Mouse (Mus musculus) bone marrow macrophage, adult 2 months (primary cell): Measurements from ENCODE around the gene Rd3l.

Experiments used
- CTCF ChIP-seq: IDR thresholded peaks from 2 replicates; pipeline ENCODE4 v1.5.1; 2012; ENCODE audit warnings: low read depth, mild to moderate bottlenecking, low read length, moderate library complexity
- POLR2A ChIP-seq: IDR thresholded peaks from 2 replicates; pipeline ENCODE4 v1.6.1; 2012; ENCODE audit warnings: mild to moderate bottlenecking, low read depth, low read length, borderline replicate concordance

DNA sequence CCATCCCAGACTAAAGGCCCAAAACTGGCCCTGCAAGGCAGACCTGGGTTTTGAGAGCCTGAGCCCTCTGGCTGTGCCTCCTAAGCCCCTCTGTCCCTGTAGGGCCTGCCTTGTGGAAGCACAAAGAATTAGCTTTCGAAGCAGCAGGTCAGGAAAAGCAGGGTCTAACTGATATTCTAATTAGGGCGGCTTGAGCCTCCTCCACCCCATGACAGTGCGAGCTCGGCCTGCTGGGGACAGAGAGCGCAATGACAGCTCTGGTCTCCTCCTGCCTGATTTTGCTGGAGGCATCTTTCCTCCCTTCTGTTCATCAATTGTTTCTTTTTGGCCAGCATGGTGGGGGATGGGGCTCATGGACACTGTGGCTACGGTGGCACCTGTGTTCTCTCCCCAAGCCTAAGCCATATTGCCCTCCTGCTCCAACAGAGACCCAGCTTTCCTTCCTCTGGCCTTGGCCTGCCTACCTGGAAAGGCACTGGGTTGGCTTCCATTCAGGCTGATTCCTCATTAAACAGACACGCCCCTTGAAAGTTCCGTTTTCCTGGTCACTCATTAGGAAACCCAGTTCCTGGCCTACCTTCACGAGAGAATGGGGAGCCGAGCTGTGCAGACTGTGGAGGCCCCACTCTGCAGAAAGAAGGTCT lies 37.6 kb downstream of the Rd3l start:
- TF ChIP-seq POLR2A (no peak), CTCF (no peak)
